Mouse (Mus musculus) gastrocnemius, adult 18-20 months (tissue): ENCODE measurements around the gene Gimap4. TPM values are rescaled to one million over a fixed set of nuclear protein-coding genes. Genes with fewer than 3 reads are reported as not detected.

Source experiments
- total RNA-seq, 2 experiments: library from RNA; stranded (reverse); gene quantifications; 2 replicates each; pipeline ENCODE4 v1.2.3; 2021

The Gimap4 gene
- total RNA-seq, 2 experiments from 2014 or later, result 2.4 to 5.8 TPM

Other genes with a start within 250 kb of the Gimap4 start
- 10 to 100 TPM; 50.1 to 57.1 TPM for gene Zfp467, start 238.7 kb upstream of the Gimap4 start, total RNA-seq
- under 1 TPM; 0.19 to 0.71 TPM for gene Sspo, start 236.3 kb upstream of the Gimap4 start, total RNA-seq
- gene Atp6v0e2, start 146.9 kb upstream of the Gimap4 start, total RNA-seq, result 10 to 100 TPM; 38.5 to 46.1 TPM
- 10 to 100 TPM; 21.1 to 25.5 TPM for gene Lrrc61, start 129.8 kb upstream of the Gimap4 start, total RNA-seq
- 10 to 100 TPM; 14.6 to 24.8 TPM for gene Rarres2, start 111.8 kb upstream of the Gimap4 start, total RNA-seq
- gene Gm45021, start 94.9 kb upstream of the Gimap4 start, total RNA-seq, result not detected
- 10 to 100 TPM; 30.6 to 31.9 TPM for gene Repin1, start 90.7 kb upstream of the Gimap4 start, total RNA-seq
- gene Gm44965, start 90.6 kb upstream of the Gimap4 start, total RNA-seq, result not detected
- 1 to 10 TPM; 8.8 TPM for gene Zfp775, start 82.5 kb upstream of the Gimap4 start, total RNA-seq
- gene AI854703, start 57.8 kb upstream of the Gimap4 start, total RNA-seq, result under 1 TPM; 0.76 to 0.78 TPM
- 1 to 10 TPM; 1.3 to 2.5 TPM for gene Gimap8, start 37.3 kb upstream of the Gimap4 start, total RNA-seq
- gene Gimap9, start 8.4 kb upstream of the Gimap4 start, total RNA-seq, result 1 to 10 TPM in 1 of 2 experiments, under 1 TPM in 1; 0.59 to 1.2 TPM
- 10 to 100 TPM in 1 of 2 experiments, 1 to 10 TPM in 1; 7.9 to 12.6 TPM for gene Gimap6, start 23.7 kb downstream of the Gimap4 start, total RNA-seq
- 1 to 10 TPM in 1 of 2 experiments, not detected in 1; 2.7 TPM for gene Gm28053, start 34.1 kb downstream of the Gimap4 start, total RNA-seq
- not detected for gene Gimap7, start 34.1 kb downstream of the Gimap4 start, total RNA-seq
- gene Gimap1, start 54.5 kb downstream of the Gimap4 start, total RNA-seq, result 1 to 10 TPM; 1.5 to 2.4 TPM
- gene Gimap5, start 61.6 kb downstream of the Gimap4 start, total RNA-seq, result 1 to 10 TPM in 1 of 2 experiments, under 1 TPM in 1; 0.57 to 1.0 TPM
- under 1 TPM; 0.09 to 0.28 TPM for gene Gimap3, start 86.3 kb downstream of the Gimap4 start, total RNA-seq
- gene Tmem176a, start 156.4 kb downstream of the Gimap4 start, total RNA-seq, result 1 to 10 TPM; 3.3 to 3.9 TPM
- 1 to 10 TPM; 7.6 to 8.9 TPM for gene Tmem176b, start 156.9 kb downstream of the Gimap4 start, total RNA-seq
- gene Aoc1, start 188.3 kb downstream of the Gimap4 start, total RNA-seq, result not detected
- gene 1600015I10Rik, start 245.3 kb downstream of the Gimap4 start, total RNA-seq, result not detected